Mouse (Mus musculus) kidney, postnatal 0 days (tissue): ENCODE measurements at regions not wholly inside any gene's neighbourhood (a gene's known extent, or its start where the extent isn't known, plus 50 kb on each side); places are given as distances from the start of the nearest gene placed in this dataset.

ENCODE experiments used
- ATAC-seq: fragments of 200-750 bp; cut with Nextera tagmentation; replicated peaks from 2 replicates; pipeline ENCODE4 v1.8.0; 2017; ENCODE audit warnings: low read depth, moderate number of reproducible peaks, moderate TSS enrichment, moderate library complexity; ENCODE audit not compliant: low FRiP score
- DNase-seq: peaks from one replicate; pipeline ENCODE4 v3.0.0-alpha.2; 2016; ENCODE audit warnings: low spot score
- H3K27ac ChIP-seq: fragments of 300-500 bp; sonication (generic); 2 replicates; pipeline ENCODE4 v1.5.1; 2014; ENCODE audit warnings: mild to moderate bottlenecking
- H3K27me3 ChIP-seq: fragments of 300-500 bp; sonication (generic); 2 replicates; pipeline ENCODE4 v1.6.1; 2014; ENCODE audit warnings: low read length, mixed read lengths; ENCODE audit not compliant: insufficient read depth
- H3K36me3 ChIP-seq: fragments of 300-500 bp; sonication (generic); 2 replicates; pipeline ENCODE4 v1.6.1; 2014; ENCODE audit warnings: low read length, mixed read lengths; ENCODE audit not compliant: insufficient read depth
- H3K4me1 ChIP-seq: fragments of 300-500 bp; sonication (generic); replicated peaks from 2 replicates; pipeline ENCODE4 v1.6.1; 2014; ENCODE audit warnings: antibody characterized with exemption, low read length, mixed read lengths; ENCODE audit not compliant: insufficient read depth
- H3K4me2 ChIP-seq: fragments of 300-500 bp; sonication (generic); 2 replicates; pipeline ENCODE4 v1.6.1; 2014; ENCODE audit warnings: mild to moderate bottlenecking, low read length, moderate library complexity, mixed read lengths
- H3K4me3 ChIP-seq: fragments of 300-500 bp; sonication (generic); replicated peaks from 2 replicates; pipeline ENCODE4 v1.5.1; 2014; ENCODE audit warnings: low read depth, low read length
- H3K9ac ChIP-seq: fragments of 300-500 bp; sonication (generic); 2 replicates; pipeline ENCODE4 v1.6.1; 2014; ENCODE audit warnings: low read depth, low read length
- H3K9me3 ChIP-seq: fragments of 300-500 bp; sonication (generic); replicated peaks from 2 replicates; pipeline ENCODE4 v1.6.1; 2016; ENCODE audit warnings: low read length, inconsistent platforms, mixed read lengths
- CTCF ChIP-seq: IDR thresholded peaks from 2 replicates; pipeline ENCODE4 v1.5.1; 2016; ENCODE audit warnings: antibody characterized with exemption, low read depth, mild to moderate bottlenecking, moderate library complexity
- WGBS: fragments of 180-500 bp; shearing (Covaris S2); extraction: QIAGEN DNeasy Blood & Tissue Kit; methylation state at CpG from one replicate; pipeline ENCODE4 v1.1.7; 2014; 5-methylcytosine and 5-hydroxymethylcytosine counted together

- Histone ChIP-seq H3K4me3 (no peak overlapping the region), H3K4me2 (no peak overlapping the region), H3K27me3 (no peaks in the 10 kb centered on the region), H3K9me3 (no peaks in the 10 kb centered on the region), H3K27ac (no peak overlapping the region), H3K36me3 (no peaks in the 10 kb centered on the region), H3K4me1 (no peaks in the 10 kb centered on the region), H3K9ac (no peak overlapping the region)
- ATAC-seq (no peak), DNase-seq (no peak)
- WGBS = 41% methylated on average over 8 of the region's 8 CpGs
- no peak for TF ChIP-seq CTCF
These were observed 104.5 kb upstream of the Tbx20 start for GRCm38 (mm10) chr9:24878384-24879174.

GRCm38 (mm10) chr9:24879662-24880061 lies 105.6 kb upstream of the Tbx20 start:
- Histone ChIP-seq H3K4me2 (no peak overlapping the region), H3K4me1 (no peaks in the 10 kb centered on the region), H3K9me3 (no peaks in the 10 kb centered on the region), H3K36me3 (no peaks in the 10 kb centered on the region), H3K9ac (no peak overlapping the region), H3K27ac (no peak overlapping the region), H3K27me3 (no peaks in the 10 kb centered on the region), H3K4me3 (no peak overlapping the region)
- no peak for TF ChIP-seq CTCF
- 71% methylated on average over 1 of the region's 1 CpGs for WGBS
- ATAC-seq (no peak), DNase-seq (no peak)

GRCm38 (mm10) chr9:24884011-24884410 lies 109.9 kb upstream of the Tbx20 start:
- Histone ChIP-seq H3K27ac (no peak overlapping the region), H3K4me3 (no peak overlapping the region), H3K4me1 (no peaks in the 10 kb centered on the region), H3K4me2 (no peak overlapping the region), H3K36me3 (no peaks in the 10 kb centered on the region), H3K9me3 (no peaks in the 10 kb centered on the region), H3K27me3 (no peaks in the 10 kb centered on the region), H3K9ac (no peak overlapping the region)
- TF ChIP-seq CTCF = no peak
- no peak for DNase-seq
- ATAC-seq = no peak
- 52% methylated on average over 3 of the region's 3 CpGs for WGBS

GRCm38 (mm10) chr9:24888282-24888681 lies 114.2 kb upstream of the Tbx20 start:
- ATAC-seq (no peak), DNase-seq (no peak)
- no peak overlapping the region for H3K4me2 ChIP-seq
- H3K27me3 ChIP-seq = no peaks in the 10 kb centered on the region
- H3K9ac ChIP-seq = no peak overlapping the region
- H3K36me3 ChIP-seq = no peaks in the 10 kb centered on the region
- no peak overlapping the region for H3K27ac ChIP-seq
- H3K4me1 ChIP-seq = no peaks in the 10 kb centered on the region
- no peak overlapping the region for H3K4me3 ChIP-seq
- no peaks in the 10 kb centered on the region for H3K9me3 ChIP-seq
- TF ChIP-seq CTCF = no peak
- 84% methylated on average over 9 of the region's 9 CpGs for WGBS

- Histone ChIP-seq H3K4me3 (no peak overlapping the region), H3K9me3 (no peaks in the 10 kb centered on the region), H3K9ac (no peak overlapping the region), H3K4me1 (no peaks in the 10 kb centered on the region), H3K36me3 (no peaks in the 10 kb centered on the region), H3K27ac (no peak overlapping the region), H3K4me2 (no peak overlapping the region), H3K27me3 (no peaks in the 10 kb centered on the region)
- DNase-seq = peak; percentile 80
- no peak for TF ChIP-seq CTCF
- peak; percentile 80 for ATAC-seq
- WGBS = 62% methylated on average over 13 of the region's 13 CpGs
These were observed 122.6 kb upstream of the Tbx20 start for GRCm38 (mm10) chr9:24896498-24897261.

- H3K9ac ChIP-seq = no peak overlapping the region
- H3K4me3 ChIP-seq = no peak overlapping the region
- TF ChIP-seq CTCF = no peak
- H3K4me2 ChIP-seq = no peak overlapping the region
- ATAC-seq (no peak), DNase-seq (peak; percentile 43)
- H3K27ac ChIP-seq = no peak overlapping the region
- H3K27me3 ChIP-seq = no peaks in the 10 kb centered on the region
- no peaks in the 10 kb centered on the region for H3K36me3 ChIP-seq
- WGBS = 57% methylated on average over 7 of the region's 7 CpGs
- no peaks in the 10 kb centered on the region for H3K4me1 ChIP-seq
- H3K9me3 ChIP-seq = no peaks in the 10 kb centered on the region
These were observed 125.3 kb upstream of the Tbx20 start for GRCm38 (mm10) chr9:24899206-24899928.
